Mouse (Mus musculus): ENCODE measurements at regions not wholly inside any gene's neighbourhood (a gene's known extent, or its start where the extent isn't known, plus 50 kb on each side); places are given as distances from the start of the nearest gene placed in this dataset.

DNA sequence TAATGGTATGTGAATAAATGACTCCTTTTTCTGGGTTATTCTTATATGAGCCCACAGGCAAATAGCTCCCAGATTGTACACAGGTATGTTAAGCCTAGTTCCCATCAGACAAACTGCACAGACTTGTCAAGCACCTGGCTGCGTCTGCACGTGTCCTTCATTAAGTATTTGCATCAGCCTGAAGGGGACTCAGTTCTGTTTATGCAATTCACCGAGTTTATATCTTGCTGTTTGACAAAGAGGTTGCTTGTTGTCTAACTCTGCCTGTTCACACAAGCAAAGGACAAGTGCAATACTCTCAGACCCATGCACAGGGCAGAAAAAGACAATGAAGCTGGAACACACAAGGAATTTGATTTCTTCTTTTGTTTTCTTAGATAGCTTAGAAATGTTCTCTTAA, 215.2 kb downstream of the Arl4a start:
- no peak for TF ChIP-seq GATA1 (IDR thresholded peaks at IDR 0.05; ENCODE audit: borderline replicate concordance, low read length)
- TF ChIP-seq CTCF (IDR thresholded peaks at IDR 0.05; ENCODE audit: low read depth, low read length), result no peak
- no peak for TF ChIP-seq TAL1 (conservative IDR thresholded peaks at IDR 0.05; ENCODE audit: low read depth, low read length)
- no peak for TF ChIP-seq POLR2AphosphoS5 (IDR thresholded peaks at IDR 0.05; ENCODE audit: insufficient replicate concordance, low read depth, low read length)
- TF ChIP-seq GATA2 (IDR thresholded peaks at IDR 0.05; ENCODE audit: borderline replicate concordance, low read depth, low read length), result no peak

Measured in G1E (cell line).